Mouse (Mus musculus) urinary bladder, postnatal 4 days (tissue): ENCODE measurements around the gene Ppef1.

Source experiments
- DNase-seq, 2 experiments: peaks; one replicate each; pipeline ENCODE4 v3.0.0; 2021 to 2022; ENCODE audit warnings: low spot score in 2 of 2

Gene Ppef1

DNA sequence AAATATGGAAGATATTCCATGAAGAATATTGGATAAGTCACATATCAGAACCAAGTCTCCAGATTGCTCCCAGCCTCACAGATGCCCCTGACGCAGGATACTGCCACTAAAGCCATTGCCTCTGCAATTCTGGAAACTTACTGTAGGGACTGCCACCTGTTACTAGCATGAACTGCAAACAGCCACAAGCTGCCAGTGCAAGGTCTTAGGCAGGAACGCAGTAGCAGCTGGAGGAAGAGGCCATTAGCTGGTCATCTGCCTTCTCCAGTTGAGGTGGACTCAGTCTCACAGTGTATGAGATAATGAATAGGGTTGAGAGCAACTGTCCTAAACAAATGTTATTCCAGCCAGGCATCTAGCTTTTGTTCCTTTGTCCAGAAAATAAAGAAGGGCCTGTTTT, 137.5 kb downstream of the Ppef1 start:
- DNase-seq: no peak

DNA sequence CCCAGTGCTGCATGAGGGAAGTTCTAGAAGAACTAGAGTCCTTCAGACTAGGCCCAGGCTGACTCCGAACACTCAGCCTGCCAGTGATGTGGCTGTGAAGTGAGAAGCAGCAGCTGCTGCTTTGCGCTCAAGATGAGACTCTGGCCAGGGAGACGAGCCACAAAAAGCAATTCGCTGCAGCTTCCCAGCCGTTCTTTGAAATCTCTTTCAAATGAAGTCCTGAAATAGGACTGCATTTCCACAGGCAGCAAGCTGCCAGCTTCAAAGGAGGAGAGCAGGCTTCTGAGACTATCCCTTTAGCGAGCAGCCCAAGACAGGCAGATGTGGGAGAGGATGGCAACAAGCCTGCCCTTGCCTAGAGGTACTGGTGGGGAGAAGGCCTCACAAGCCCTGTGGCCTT, 142.6 kb downstream of the Ppef1 start:
- no peak for DNase-seq

DNA sequence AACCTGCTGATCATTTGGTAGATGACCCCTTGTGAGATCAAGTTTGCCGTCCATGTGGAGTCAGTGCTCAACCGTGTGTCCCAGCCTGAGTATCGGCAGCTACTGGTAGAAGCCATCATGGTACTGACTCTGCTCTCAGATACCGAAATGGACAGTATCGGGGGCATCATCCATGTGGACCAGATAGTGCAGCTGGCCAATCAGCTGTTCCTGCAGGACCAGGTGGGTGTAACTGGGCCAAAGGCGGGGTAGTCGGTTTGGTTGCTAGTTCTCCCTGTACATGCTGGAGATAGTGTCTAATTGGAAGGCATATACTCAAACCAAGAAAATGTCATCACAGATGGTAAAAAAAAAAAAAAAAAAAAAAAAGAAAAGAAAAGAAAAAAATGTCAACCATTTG, 145.4 kb downstream of the Ppef1 start:
- DNase-seq: no peak

DNA sequence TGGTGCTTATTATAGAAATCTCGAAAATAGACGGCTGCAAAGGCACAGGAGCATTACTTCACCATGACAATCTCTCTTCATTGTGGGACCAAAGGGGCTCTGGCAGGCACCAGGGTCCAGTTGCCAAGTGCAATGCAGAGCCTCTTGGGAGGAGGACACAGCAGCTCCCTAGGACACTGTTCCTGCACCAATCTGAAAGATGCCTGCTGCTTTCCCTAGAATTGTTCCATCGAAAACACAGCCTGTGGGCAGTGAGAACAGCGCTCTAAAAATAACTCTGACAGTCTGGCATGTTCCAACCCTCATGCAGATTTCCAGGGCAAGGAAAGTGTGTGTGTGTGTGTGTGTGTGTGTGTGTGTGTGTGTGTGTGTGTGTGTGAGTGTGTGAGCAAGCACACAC, 147.0 kb downstream of the Ppef1 start:
- DNase-seq: no peak

DNA sequence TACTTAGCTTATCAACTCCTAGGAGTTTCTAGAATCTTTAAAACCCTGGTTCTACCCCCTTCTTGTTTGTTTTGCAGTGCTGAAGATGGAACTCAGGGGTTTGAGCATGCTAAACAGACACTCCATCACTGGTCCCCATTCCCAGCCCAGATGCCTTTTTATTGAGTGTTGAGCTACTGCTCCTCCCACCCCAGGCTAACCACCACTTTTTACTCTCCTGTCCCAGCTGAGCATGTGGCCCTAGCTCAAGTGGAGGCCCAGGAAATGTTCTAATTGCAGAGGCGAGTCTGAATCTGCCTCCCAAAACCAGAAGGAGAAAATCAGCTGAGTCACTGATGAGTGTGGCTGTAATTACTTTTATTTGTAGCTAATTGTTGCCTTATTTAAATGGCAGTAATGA, 150.5 kb downstream of the Ppef1 start:
- DNase-seq: no peak

DNA sequence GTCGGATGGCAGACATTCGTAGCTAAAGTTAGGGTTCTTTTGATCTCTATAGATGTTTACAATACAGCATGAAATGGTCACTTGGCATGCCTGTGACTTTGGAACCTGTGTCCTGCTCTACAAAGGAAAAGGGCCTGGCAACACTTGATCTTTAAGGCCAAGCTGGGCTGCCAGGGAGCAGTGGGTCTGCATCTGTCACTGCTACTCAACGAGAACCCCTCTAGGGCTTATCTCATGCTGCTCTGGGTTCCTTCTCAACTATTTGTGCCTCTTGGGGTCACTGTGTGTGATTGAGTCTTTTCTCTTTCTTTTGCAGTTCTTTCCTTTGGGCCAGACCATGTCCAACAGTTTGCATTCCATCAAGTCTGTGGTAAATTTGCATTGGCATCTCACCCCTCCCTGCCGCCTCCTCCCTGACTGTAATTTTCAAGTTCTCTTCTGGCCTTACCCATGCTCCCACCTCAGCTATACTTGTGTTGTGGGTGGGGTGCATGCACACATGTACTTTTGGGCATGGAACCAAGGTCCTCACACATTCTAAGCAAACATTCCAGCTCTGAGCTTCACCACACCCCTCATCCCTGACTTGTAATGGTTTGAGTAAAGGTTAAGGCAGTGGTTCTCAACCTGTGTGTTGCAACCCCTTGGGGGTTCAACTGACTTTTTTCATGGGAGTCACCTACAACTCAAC, 151.3 kb downstream of the Ppef1 start:
- DNase-seq: no peak

DNA sequence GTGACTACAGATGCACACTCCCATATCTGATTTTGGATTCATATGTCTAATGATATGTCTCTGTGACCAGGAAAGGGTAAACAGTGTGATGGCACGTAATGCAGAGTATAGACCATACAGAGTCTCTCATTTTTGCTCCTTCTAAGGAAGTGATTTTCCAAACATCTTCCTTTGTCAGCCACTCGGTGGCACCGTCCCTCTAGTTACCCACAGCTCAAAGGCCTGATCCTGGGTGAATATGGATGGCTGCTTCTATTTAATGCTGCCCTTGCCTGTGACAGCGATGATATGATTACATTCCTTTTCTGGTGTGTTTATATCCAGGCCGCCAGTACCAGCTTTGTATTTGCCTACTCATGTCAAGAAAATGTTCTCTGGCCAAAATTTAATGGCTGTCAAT, 152.0 kb downstream of the Ppef1 start:
- DNase-seq: no peak
